Mouse (Mus musculus) lung, embryonic 16.5 days (tissue): Measurements from ENCODE around the gene Map4k3. TPM values are rescaled to one million over a fixed set of nuclear protein-coding genes. Genes with fewer than 3 reads are reported as not detected.
A peak's percentile ranks its signal among the peaks of the same experiment; 100 is the strongest.

ENCODE experiments used
- ATAC-seq: fragments of 200-750 bp; cut with Nextera tagmentation; 2 replicates; pipeline ENCODE4 v1.8.0; 2017; ENCODE audit warnings: low read depth, mild to moderate bottlenecking, moderate library complexity
- H3K27ac ChIP-seq: fragments of 300-500 bp; sonication (generic); 2 replicates; pipeline ENCODE4 v1.5.1; 2014; ENCODE audit warnings: mild to moderate bottlenecking, control low read depth, low read length
- H3K27me3 ChIP-seq: fragments of 300-500 bp; sonication (generic); 2 replicates; pipeline ENCODE4 v1.6.1; 2014; ENCODE audit warnings: low read depth, low read length, mixed read lengths; ENCODE audit not compliant: control insufficient read depth, insufficient read depth
- H3K36me3 ChIP-seq: fragments of 300-500 bp; sonication (generic); 2 replicates; pipeline ENCODE4 v1.6.1; 2014; ENCODE audit warnings: low read length; ENCODE audit not compliant: control insufficient read depth, insufficient read depth
- H3K4me1 ChIP-seq: fragments of 300-500 bp; sonication (generic); replicated peaks from 2 replicates; pipeline ENCODE4 v1.6.1; 2014; ENCODE audit warnings: low read length, mixed read lengths; ENCODE audit not compliant: control insufficient read depth, insufficient read depth
- H3K4me2 ChIP-seq: fragments of 300-500 bp; sonication (generic); 2 replicates; pipeline ENCODE4 v1.6.1; 2014; ENCODE audit warnings: low read depth, low read length, control low read depth
- H3K4me3 ChIP-seq: fragments of 300-500 bp; sonication (generic); 2 replicates; pipeline ENCODE4 v1.5.1; 2014; ENCODE audit warnings: mild to moderate bottlenecking, low read length, control low read depth
- H3K9ac ChIP-seq: fragments of 300-500 bp; sonication (generic); 2 replicates; pipeline ENCODE4 v1.6.1; 2014; ENCODE audit warnings: low read length, control low read depth
- H3K9me3 ChIP-seq: fragments of 300-500 bp; sonication (generic); 2 replicates; pipeline ENCODE4 v1.6.1; 2016; ENCODE audit warnings: low read length; ENCODE audit not compliant: control insufficient read depth
- WGBS: fragments of 180-500 bp; shearing (Covaris S2); extraction: QIAGEN DNeasy Blood & Tissue Kit; methylation state at CpG from one replicate; pipeline ENCODE4 v1.1.7; 2014; 5-methylcytosine and 5-hydroxymethylcytosine counted together
- polyA plus RNA-seq: library from polyadenylated mRNA; unstranded; fragments of >200 nt; fragmentation: Nextera tagmentation; extraction: Ambion mirVana; gene quantifications from 2 replicates; pipeline ENCODE4 v1.2.1, GENCODE M21; 2015

Gene Map4k3
- polyA plus RNA-seq, 1 experiment from 2014 or later: 42.5 TPM

GRCm38 (mm10) chr17:80603079-80603625 is 125.1 kb downstream of the Map4k3 start:
- Histone ChIP-seq H3K9ac (no peak overlapping the region), H3K27ac (no peak overlapping the region), H3K27me3 (no peaks in the 10 kb centered on the region), H3K36me3 (peaks cover 56% of the 10 kb centered on the region), H3K4me2 (no peak overlapping the region), H3K9me3 (no peaks in the 10 kb centered on the region), H3K4me3 (no peak overlapping the region), H3K4me1 (no peaks in the 10 kb centered on the region)
- no peak for ATAC-seq
- WGBS: 91% methylated on average over 19 of the region's 19 CpGs

DNA sequence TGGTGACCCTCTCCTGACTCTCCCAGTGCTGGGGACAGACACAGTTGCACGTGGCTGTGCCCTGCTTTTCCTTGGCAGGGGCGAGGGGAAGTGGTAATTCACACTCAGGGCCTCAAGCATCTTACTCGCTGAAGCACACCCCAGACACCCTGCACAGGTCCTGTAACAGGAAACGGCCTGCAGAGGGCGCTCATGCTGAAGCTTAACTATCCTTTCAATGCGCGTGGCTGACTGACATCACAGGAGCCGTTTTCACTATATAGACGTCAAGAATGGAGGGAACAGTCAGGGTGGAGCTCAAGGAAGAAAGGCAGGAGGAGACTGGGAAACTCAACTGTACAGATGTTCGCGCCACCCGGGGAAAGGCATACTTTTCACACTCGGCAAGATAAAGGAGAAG is 126.9 kb downstream of the Map4k3 start:
- Histone ChIP-seq H3K4me1 (no peaks in the 10 kb centered on the region), H3K4me3 (no peak overlapping the region), H3K9me3 (no peaks in the 10 kb centered on the region), H3K4me2 (no peak overlapping the region), H3K27me3 (no peaks in the 10 kb centered on the region), H3K27ac (no peak overlapping the region), H3K36me3 (peaks cover 61% of the 10 kb centered on the region), H3K9ac (no peak overlapping the region)
- 0 out of 2 replicates have a peak, but pooled peaks have one; percentile 10 for ATAC-seq
- 59% methylated on average over 13 of the region's 13 CpGs for WGBS

- H3K4me3 ChIP-seq: no peak overlapping the region
- ATAC-seq: no peak
- H3K36me3 ChIP-seq: peaks cover 31% of the 10 kb centered on the region
Measured at GRCm38 (mm10) chr17:80583051-80583450, 145.2 kb downstream of the Map4k3 start.

GRCm38 (mm10) chr17:80579901-80580300 is 148.4 kb downstream of the Map4k3 start:
- ATAC-seq: no peak

More at GRCm38 (mm10) chr17:80583051-80583450, 145.2 kb downstream of the Map4k3 start:
- Histone ChIP-seq H3K27ac (no peak overlapping the region), H3K4me1 (no peaks in the 10 kb centered on the region), H3K27me3 (no peaks in the 10 kb centered on the region), H3K4me2 (no peak overlapping the region), H3K9ac (no peak overlapping the region), H3K9me3 (no peaks in the 10 kb centered on the region)
- 92% methylated on average over 6 of the region's 6 CpGs for WGBS

GRCm38 (mm10) chr17:80579089-80579488 is 149.2 kb downstream of the Map4k3 start:
- Histone ChIP-seq H3K27ac (no peak overlapping the region), H3K4me1 (peaks cover 7% of the 10 kb centered on the region; the same call in 1 of the 2 replicates), H3K27me3 (no peaks in the 10 kb centered on the region), H3K9ac (no peak overlapping the region), H3K4me3 (no peak overlapping the region), H3K36me3 (peaks cover 18% of the 10 kb centered on the region), H3K9me3 (no peaks in the 10 kb centered on the region), H3K4me2 (no peak overlapping the region)
- no peak for ATAC-seq
- WGBS: 93% methylated on average over 9 of the region's 9 CpGs

More at GRCm38 (mm10) chr17:80579901-80580300, 148.4 kb downstream of the Map4k3 start:
- 60% methylated on average over 6 of the region's 6 CpGs for WGBS
- Histone ChIP-seq H3K9me3 (no peaks in the 10 kb centered on the region), H3K4me1 (peaks cover 7% of the 10 kb centered on the region; the same call in 1 of the 2 replicates), H3K36me3 (peaks cover 24% of the 10 kb centered on the region), H3K4me3 (no peak overlapping the region), H3K4me2 (no peak overlapping the region), H3K9ac (no peak overlapping the region), H3K27me3 (no peaks in the 10 kb centered on the region), H3K27ac (no peak overlapping the region)

DNA sequence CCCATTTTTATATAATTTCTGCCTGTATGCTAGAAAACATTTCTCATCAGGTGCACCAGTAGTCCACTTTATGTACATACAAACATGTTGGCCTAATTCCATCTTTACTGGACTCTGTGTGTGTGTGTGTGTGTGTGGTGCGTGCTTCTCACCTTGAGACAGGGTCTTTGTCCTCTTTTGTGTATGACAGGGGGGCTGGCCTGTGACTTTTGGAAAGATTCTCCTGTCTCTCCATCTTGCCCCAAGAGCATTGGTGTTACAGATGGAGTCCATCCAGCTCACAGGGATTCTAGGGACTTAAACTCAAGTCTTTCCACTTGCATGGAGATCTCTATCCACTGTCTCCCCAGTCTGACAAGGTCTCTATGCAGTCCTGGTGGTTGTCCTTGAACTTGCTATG is 150.2 kb downstream of the Map4k3 start:
- Histone ChIP-seq H3K9me3 (no peaks in the 10 kb centered on the region), H3K9ac (no peak overlapping the region), H3K27ac (no peak overlapping the region), H3K4me2 (no peak overlapping the region), H3K4me1 (peaks cover 7% of the 10 kb centered on the region; the same call in 1 of the 2 replicates), H3K4me3 (no peak overlapping the region), H3K36me3 (peaks cover 7% of the 10 kb centered on the region), H3K27me3 (no peaks in the 10 kb centered on the region)
- no peak for ATAC-seq
- 91% methylated on average over 1 of the region's 1 CpGs for WGBS

DNA sequence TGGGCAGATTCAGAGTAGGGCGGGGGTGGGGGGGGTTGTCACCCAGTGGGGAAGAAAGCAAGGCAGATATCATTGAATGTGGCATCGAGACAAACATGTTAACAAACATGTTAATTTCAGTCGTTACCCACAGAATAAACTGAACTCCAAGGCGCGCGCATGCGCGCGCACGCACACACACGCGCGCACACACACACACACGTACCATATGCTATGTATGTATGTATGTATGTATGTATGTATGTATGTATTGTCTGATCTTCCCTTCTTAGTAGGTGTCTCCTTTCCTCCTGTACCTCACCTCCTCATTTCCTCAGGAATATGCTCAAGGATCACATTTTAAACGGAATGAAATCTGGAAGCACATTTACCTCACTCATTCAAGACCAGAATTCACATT is 150.6 kb downstream of the Map4k3 start, which contains the start of gene Cdkl4:
Gene Cdkl4 (minus strand): TSS at position 175 of the 400 bp plus-strand sequence.
- H3K4me1 ChIP-seq: peaks cover 7% of the 10 kb centered on the region; the same call in 1 of the 2 replicates
- peak within 1 kb of the TSS; percentile 35 for H3K9ac ChIP-seq
- H3K4me2 ChIP-seq: peak within 1 kb of the TSS; percentile 68
- no peaks in the 10 kb centered on the region for H3K27me3 ChIP-seq
- H3K27ac ChIP-seq: no peak within 1 kb of the TSS
- H3K4me3 ChIP-seq: peak within 1 kb of the TSS; percentile 40
- peaks cover 6% of the 10 kb centered on the region; the same call in 1 of the 2 replicates for H3K36me3 ChIP-seq
- H3K9me3 ChIP-seq: no peaks in the 10 kb centered on the region
- ATAC-seq: peak; percentile 15; the same call in 1 of the 2 replicates
- 72% methylated on average over 15 of the region's 15 CpGs for WGBS

DNA sequence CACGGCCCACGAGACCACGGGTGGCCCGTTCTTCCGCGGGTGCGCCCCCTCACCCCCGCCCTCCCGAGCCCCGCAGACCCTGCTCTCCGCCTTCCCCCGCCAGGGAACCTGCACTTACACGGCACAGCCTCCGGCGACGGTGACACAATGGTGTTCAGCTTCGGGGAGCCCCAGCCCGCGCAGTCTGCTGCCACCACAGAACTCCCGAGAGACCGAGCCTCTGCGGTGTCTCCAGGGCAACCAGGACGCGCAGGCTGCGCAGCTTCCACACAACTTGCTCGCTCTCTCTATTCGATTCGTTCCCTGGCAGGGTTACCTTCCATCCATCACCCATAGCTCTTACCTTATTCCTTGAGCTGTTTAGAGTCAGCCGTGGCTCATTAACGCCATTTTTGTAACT is 151.1 kb downstream of the Map4k3 start:
- peak overlapping the region; percentile 68 for H3K4me2 ChIP-seq
- no peaks in the 10 kb centered on the region for H3K9me3 ChIP-seq
- peak; percentile 88 for ATAC-seq

GRCm38 (mm10) chr17:80575008-80575407 is 153.3 kb downstream of the Map4k3 start:
- no peak overlapping the region for H3K4me3 ChIP-seq
- no peak for ATAC-seq
- no peaks in the 10 kb centered on the region for H3K36me3 ChIP-seq
- peaks cover 7% of the 10 kb centered on the region; the same call in 1 of the 2 replicates for H3K4me1 ChIP-seq
- no peaks in the 10 kb centered on the region for H3K27me3 ChIP-seq
- H3K4me2 ChIP-seq: no peak overlapping the region
- no peak overlapping the region for H3K27ac ChIP-seq
- 61% methylated on average over 7 of the region's 7 CpGs for WGBS
- H3K9ac ChIP-seq: no peak overlapping the region
- H3K9me3 ChIP-seq: no peaks in the 10 kb centered on the region

More for the DNA sequence above, 151.1 kb downstream of the Map4k3 start:
- Histone ChIP-seq H3K4me1 (peaks cover 7% of the 10 kb centered on the region; the same call in 1 of the 2 replicates), H3K36me3 (peaks cover 6% of the 10 kb centered on the region; the same call in 1 of the 2 replicates), H3K4me3 (peak overlapping the region; percentile 40), H3K9ac (peak overlapping the region; percentile 35), H3K27ac (no peak overlapping the region), H3K27me3 (no peaks in the 10 kb centered on the region)
- under 1% methylated on average over 30 of the region's 30 CpGs for WGBS
